Mouse (Mus musculus) heart, embryonic 15.5 days (tissue): Measurements from ENCODE around the gene Dbh. TPM values are rescaled to one million over a fixed set of nuclear protein-coding genes. Genes with fewer than 3 reads are reported as not detected.

Experiments used
- ATAC-seq: fragments of 200-750 bp; cut with Nextera tagmentation; replicated peaks from 2 replicates; pipeline ENCODE4 v1.8.0; 2017; ENCODE audit warnings: low read depth, moderate TSS enrichment; ENCODE audit not compliant: insufficient number of reproducible peaks, insufficient read depth, low FRiP score
- H3K27ac ChIP-seq: fragments of 300-500 bp; sonication (generic); 2 replicates; pipeline ENCODE4 v1.5.1; 2015; ENCODE audit warnings: mild to moderate bottlenecking, inconsistent platforms
- H3K27me3 ChIP-seq: fragments of 300-500 bp; sonication (generic); 2 replicates; pipeline ENCODE4 v1.6.1; 2015; ENCODE audit warnings: inconsistent platforms
- H3K36me3 ChIP-seq: fragments of 300-500 bp; sonication (generic); 2 replicates; pipeline ENCODE4 v1.6.1; 2015; ENCODE audit warnings: mild to moderate bottlenecking, inconsistent platforms
- H3K4me1 ChIP-seq: fragments of 300-500 bp; sonication (generic); replicated peaks from 2 replicates; pipeline ENCODE4 v1.6.1; 2015; ENCODE audit warnings: inconsistent platforms
- H3K4me2 ChIP-seq: fragments of 300-500 bp; sonication (generic); 2 replicates; pipeline ENCODE4 v1.6.1; 2015; ENCODE audit warnings: inconsistent platforms, mild to moderate bottlenecking, moderate library complexity
- H3K4me3 ChIP-seq: fragments of 300-500 bp; sonication (generic); 2 replicates; pipeline ENCODE4 v1.5.1; 2015; ENCODE audit warnings: mild to moderate bottlenecking, inconsistent platforms
- H3K9ac ChIP-seq: fragments of 300-500 bp; sonication (generic); 2 replicates; pipeline ENCODE4 v1.6.1; 2015; ENCODE audit warnings: mild to moderate bottlenecking, inconsistent platforms
- H3K9me3 ChIP-seq: fragments of 300-500 bp; sonication (generic); replicated peaks from 2 replicates; pipeline ENCODE4 v1.6.1; 2016; ENCODE audit warnings: inconsistent platforms
- WGBS: fragments of 180-500 bp; shearing (Covaris S2); methylation state at CpG from one replicate; pipeline ENCODE4 v1.1.7; 2015; ENCODE audit warnings: mixed read lengths; 5-methylcytosine and 5-hydroxymethylcytosine counted together
- polyA plus RNA-seq: library from polyadenylated mRNA; unstranded; fragments of >200 nt; fragmentation: Nextera tagmentation; extraction: Ambion mirVana; gene quantifications from 2 replicates; pipeline ENCODE4 v1.2.1, GENCODE M21; 2015

The Dbh gene
- polyA plus RNA-seq, 1 experiment from 2014 or later = 0.60 TPM

DNA sequence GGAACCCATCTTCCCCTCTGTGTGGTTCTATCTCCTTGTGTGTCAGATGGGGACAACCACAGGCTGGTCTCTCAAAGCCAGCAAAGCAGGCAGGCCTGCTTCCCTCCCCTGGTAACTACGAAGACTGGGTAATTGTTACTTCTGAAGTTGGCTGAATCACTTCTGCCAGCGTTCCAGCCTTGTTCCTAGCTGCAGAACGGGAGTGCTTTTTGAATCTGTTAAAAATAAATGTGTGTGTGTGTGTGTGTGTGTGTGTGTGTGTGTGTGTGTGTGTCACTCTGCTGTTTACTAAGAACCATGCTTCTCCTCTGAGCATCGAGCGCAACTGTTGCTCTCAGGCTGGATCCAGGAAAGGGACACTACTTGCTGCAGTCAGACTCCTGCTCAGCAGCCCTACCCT, 1.2 kb upstream of the Dbh start:
- H3K27me3 ChIP-seq = peaks cover 9% of the 10 kb centered on the region
- H3K4me2 ChIP-seq = no peak overlapping the region
- 62% methylated on average over 5 of the region's 5 CpGs for WGBS
- no peak overlapping the region for H3K4me3 ChIP-seq
- H3K9ac ChIP-seq = no peak overlapping the region
- no peak overlapping the region for H3K27ac ChIP-seq
- ATAC-seq = no peak
- no peaks in the 10 kb centered on the region for H3K36me3 ChIP-seq
- H3K9me3 ChIP-seq = no peaks in the 10 kb centered on the region
- peaks cover 17% of the 10 kb centered on the region for H3K4me1 ChIP-seq

- Histone ChIP-seq H3K27ac (no peak overlapping the region), H3K9ac (no peak overlapping the region), H3K36me3 (no peaks in the 10 kb centered on the region), H3K4me1 (peaks cover 17% of the 10 kb centered on the region), H3K9me3 (no peaks in the 10 kb centered on the region), H3K4me2 (no peak overlapping the region), H3K4me3 (no peak overlapping the region), H3K27me3 (peaks cover 9% of the 10 kb centered on the region)
- WGBS = 87% methylated on average over 2 of the region's 2 CpGs
- ATAC-seq = no peak
These were observed 1.0 kb downstream of the Dbh start for GRCm38 (mm10) chr2:27166074-27166473.

GRCm38 (mm10) chr2:27166999-27167398, 2.0 kb downstream of the Dbh start:
- no peaks in the 10 kb centered on the region for H3K36me3 ChIP-seq
- H3K9me3 ChIP-seq = no peaks in the 10 kb centered on the region
- no peak overlapping the region for H3K4me3 ChIP-seq
- WGBS = 15% methylated on average over 2 of the region's 2 CpGs
- no peak for ATAC-seq
- H3K4me2 ChIP-seq = no peak overlapping the region
- peak overlapping the region; percentile 9; the same call in 1 of the 2 replicates for H3K27ac ChIP-seq
- H3K9ac ChIP-seq = no peak overlapping the region; the same call in 1 of the 2 replicates
- H3K27me3 ChIP-seq = peaks cover 9% of the 10 kb centered on the region
- peaks cover 17% of the 10 kb centered on the region for H3K4me1 ChIP-seq

DNA sequence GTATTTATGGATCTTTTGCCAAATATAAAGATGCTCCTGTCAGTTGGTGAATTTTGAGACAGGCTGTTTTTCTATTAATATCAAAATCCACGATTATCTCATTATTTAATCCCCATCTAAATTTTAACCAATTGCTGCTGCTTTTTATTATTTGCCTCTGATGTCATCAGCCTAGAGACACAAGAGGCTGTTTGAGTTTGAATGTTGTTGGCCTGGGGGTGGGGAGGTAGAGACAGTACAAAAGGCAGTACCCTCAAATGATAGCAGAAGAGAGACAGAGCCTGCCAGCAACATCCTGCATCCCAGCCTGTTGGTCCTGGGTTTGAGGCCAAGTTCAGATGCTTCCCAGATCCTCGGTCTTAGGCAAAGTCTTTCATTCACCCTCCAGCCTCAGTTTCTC, 9.2 kb downstream of the Dbh start:
- H3K36me3 ChIP-seq = no peaks in the 10 kb centered on the region
- H3K27ac ChIP-seq = no peak overlapping the region
- no peak overlapping the region for H3K4me3 ChIP-seq
- no peak for ATAC-seq
- 74% methylated on average over 2 of the region's 2 CpGs for WGBS
- H3K9me3 ChIP-seq = no peaks in the 10 kb centered on the region
- H3K27me3 ChIP-seq = no peaks in the 10 kb centered on the region
- no peak overlapping the region for H3K4me2 ChIP-seq
- peaks cover 35% of the 10 kb centered on the region for H3K4me1 ChIP-seq
- H3K9ac ChIP-seq = no peak overlapping the region

DNA sequence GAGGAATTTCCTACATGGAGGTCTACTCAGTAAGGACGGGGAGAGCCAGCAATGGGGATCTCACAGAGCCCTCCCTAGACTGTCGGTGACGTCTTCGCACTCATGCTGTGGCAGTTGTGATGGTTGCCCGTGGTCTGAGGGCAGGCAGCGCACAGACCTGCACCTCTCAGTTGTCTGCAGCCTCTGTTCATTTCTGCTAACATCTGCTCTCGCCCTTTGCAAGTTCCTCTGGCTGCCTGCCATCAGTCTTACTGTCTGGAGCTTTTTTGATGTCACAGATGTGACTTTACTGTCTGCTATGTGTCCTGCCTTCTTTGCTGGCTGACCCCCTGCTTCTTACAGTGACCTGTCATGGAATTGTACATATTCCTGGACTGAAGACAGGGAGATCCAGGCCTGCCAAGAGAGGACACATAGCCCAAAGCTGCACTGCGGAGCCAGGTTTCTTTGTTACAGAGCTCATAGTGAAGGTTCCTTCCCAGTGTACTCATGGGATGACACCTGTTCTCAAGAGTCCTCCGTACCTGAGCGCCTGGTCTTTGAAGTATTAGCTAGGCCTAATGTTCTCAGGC, 10.7 kb downstream of the Dbh start:
- Histone ChIP-seq H3K9me3 (no peaks in the 10 kb centered on the region), H3K4me3 (no peak overlapping the region), H3K27me3 (no peaks in the 10 kb centered on the region), H3K4me2 (no peak overlapping the region), H3K27ac (peak overlapping the region; percentile 44), H3K4me1 (peaks cover 51% of the 10 kb centered on the region), H3K9ac (no peak overlapping the region), H3K36me3 (no peaks in the 10 kb centered on the region)
- WGBS = 55% methylated on average over 10 of the region's 10 CpGs
- no peak for ATAC-seq

DNA sequence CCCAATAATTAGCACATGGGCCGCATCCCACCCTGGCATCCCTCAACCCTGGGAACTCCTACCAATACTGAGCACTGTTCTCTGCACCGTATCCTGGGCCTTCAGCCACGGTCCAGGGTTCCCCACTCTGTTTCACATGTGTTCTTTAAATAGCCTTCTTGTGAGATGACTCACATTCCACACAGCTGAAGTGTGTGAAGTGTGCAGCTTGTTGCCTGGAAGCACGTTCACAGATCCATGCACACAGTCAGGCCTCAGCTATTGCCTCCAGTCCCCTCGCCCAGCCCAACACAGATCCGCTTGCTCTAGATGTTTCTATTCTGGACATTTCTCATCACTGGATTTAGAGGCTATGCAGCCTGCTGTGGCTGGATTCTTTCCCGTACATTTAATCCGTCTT, 14.1 kb downstream of the Dbh start:
- Histone ChIP-seq H3K9ac (no peak overlapping the region), H3K36me3 (no peaks in the 10 kb centered on the region), H3K4me1 (peaks cover 80% of the 10 kb centered on the region), H3K27me3 (no peaks in the 10 kb centered on the region), H3K4me3 (no peak overlapping the region), H3K27ac (peak overlapping the region; percentile 82), H3K4me2 (no peak overlapping the region), H3K9me3 (no peaks in the 10 kb centered on the region)
- ATAC-seq = peak; percentile 63
- 33% methylated on average over 8 of the region's 8 CpGs for WGBS

DNA sequence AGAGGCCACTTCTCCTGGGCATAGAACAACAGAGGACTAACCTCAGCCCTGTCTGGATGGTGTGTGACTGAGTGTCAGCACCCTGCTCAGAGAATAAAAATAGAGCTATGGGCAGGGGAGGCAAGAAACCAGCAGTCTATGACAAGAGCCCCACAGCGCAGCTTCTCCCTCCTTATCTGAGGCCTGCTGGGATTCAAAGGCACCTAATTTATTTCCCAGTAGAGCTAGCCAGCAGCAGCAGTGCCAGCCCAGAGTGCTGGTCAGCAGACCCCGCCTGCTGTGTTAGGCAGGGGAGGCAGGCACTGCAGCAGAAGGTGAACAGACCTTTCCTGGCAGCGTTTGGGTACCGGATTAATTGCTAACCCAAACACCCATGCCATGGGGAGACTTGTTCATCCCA, 16.9 kb downstream of the Dbh start:
- H3K4me2 ChIP-seq = peak overlapping the region; percentile 37
- WGBS = 36% methylated on average over 4 of the region's 4 CpGs

GRCm38 (mm10) chr2:27183734-27184133, 18.7 kb downstream of the Dbh start:
- H3K4me3 ChIP-seq = no peak overlapping the region
- H3K4me1 ChIP-seq = peaks cover 62% of the 10 kb centered on the region
- H3K36me3 ChIP-seq = no peaks in the 10 kb centered on the region
- H3K9ac ChIP-seq = no peak overlapping the region
- WGBS = 58% methylated on average over 12 of the region's 12 CpGs
- no peaks in the 10 kb centered on the region for H3K9me3 ChIP-seq
- H3K4me2 ChIP-seq = no peak overlapping the region
- H3K27me3 ChIP-seq = no peaks in the 10 kb centered on the region
- H3K27ac ChIP-seq = peak overlapping the region; percentile 90; the same call in 1 of the 2 replicates
- no peak for ATAC-seq

More for the DNA sequence above, 16.9 kb downstream of the Dbh start:
- H3K9ac ChIP-seq = peak overlapping the region; percentile 20; the same call in 1 of the 2 replicates
- H3K9me3 ChIP-seq = no peaks in the 10 kb centered on the region
- peaks cover 66% of the 10 kb centered on the region for H3K4me1 ChIP-seq
- ATAC-seq = peak; percentile 57
- no peaks in the 10 kb centered on the region for H3K27me3 ChIP-seq
- no peaks in the 10 kb centered on the region for H3K36me3 ChIP-seq
- peak overlapping the region; percentile 90 for H3K27ac ChIP-seq
- H3K4me3 ChIP-seq = peak overlapping the region; percentile 14; the same call in 1 of the 2 replicates

GRCm38 (mm10) chr2:27187531-27187930, 22.5 kb downstream of the Dbh start:
- Histone ChIP-seq H3K27ac (no peak overlapping the region), H3K27me3 (no peaks in the 10 kb centered on the region), H3K4me1 (peaks cover 24% of the 10 kb centered on the region), H3K4me3 (no peak overlapping the region), H3K9ac (no peak overlapping the region), H3K9me3 (no peaks in the 10 kb centered on the region), H3K4me2 (no peak overlapping the region), H3K36me3 (0 out of 2 replicates have a peak, but pooled peaks cover 3% of the 10 kb centered on the region)
- ATAC-seq = no peak
- WGBS = 46% methylated on average over 6 of the region's 6 CpGs

DNA sequence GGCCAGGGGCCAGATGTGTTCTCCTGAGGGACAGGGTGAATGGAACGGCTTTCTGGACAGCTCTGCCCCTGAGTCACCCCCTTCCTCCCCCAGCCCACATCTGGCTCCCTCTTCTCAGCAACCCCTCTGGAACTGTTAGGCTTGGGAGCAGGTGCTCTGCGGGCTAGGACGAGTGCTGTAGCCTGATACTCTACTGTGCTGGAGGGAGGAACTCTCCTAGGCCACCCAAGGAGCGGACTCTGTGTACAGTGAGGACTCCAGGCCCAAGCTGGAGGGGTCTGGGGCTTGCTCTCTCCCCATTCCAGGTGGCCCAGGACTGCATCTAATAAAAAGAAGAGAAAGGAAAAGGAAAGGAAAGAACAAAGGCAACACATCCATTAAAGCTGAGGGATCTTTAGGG, 25.0 kb downstream of the Dbh start:
- ATAC-seq = no peak
- Histone ChIP-seq H3K9me3 (no peaks in the 10 kb centered on the region), H3K27me3 (no peaks in the 10 kb centered on the region), H3K4me3 (no peak overlapping the region), H3K4me1 (peaks cover 7% of the 10 kb centered on the region; the same call in 1 of the 2 replicates), H3K36me3 (0 out of 2 replicates have a peak, but pooled peaks cover 3% of the 10 kb centered on the region), H3K9ac (no peak overlapping the region), H3K4me2 (no peak overlapping the region), H3K27ac (no peak overlapping the region)
- 74% methylated on average over 4 of the region's 4 CpGs for WGBS

GRCm38 (mm10) chr2:27198551-27199246, 33.7 kb downstream of the Dbh start:
- Histone ChIP-seq H3K9me3 (no peaks in the 10 kb centered on the region), H3K27ac (peak overlapping the region; percentile 92), H3K9ac (no peak overlapping the region), H3K4me1 (peaks cover 67% of the 10 kb centered on the region), H3K36me3 (no peaks in the 10 kb centered on the region), H3K27me3 (no peaks in the 10 kb centered on the region), H3K4me2 (no peak overlapping the region), H3K4me3 (no peak overlapping the region)
- WGBS = 18% methylated on average over 5 of the region's 5 CpGs
- ATAC-seq = no peak
